Mouse (Mus musculus) liver, embryonic 13.5 days (tissue): ENCODE measurements around the gene Uvrag. TPM values are rescaled to one million over a fixed set of nuclear protein-coding genes. Genes with fewer than 3 reads are reported as not detected.

Experiments used
- ATAC-seq: fragments of 200-750 bp; cut with Nextera tagmentation; 2 replicates; pipeline ENCODE4 v1.8.0; 2017; ENCODE audit warnings: low read depth, mild to moderate bottlenecking, moderate number of reproducible peaks, moderate library complexity
- DNase-seq: peaks from one replicate; pipeline ENCODE4 v3.0.0; 2022
- H3K27ac ChIP-seq: fragments of 300-500 bp; sonication (generic); 2 replicates; pipeline ENCODE4 v1.5.1; 2015; ENCODE audit warnings: moderate library complexity, mild to moderate bottlenecking, inconsistent platforms
- H3K27me3 ChIP-seq: fragments of 300-500 bp; sonication (generic); 2 replicates; pipeline ENCODE4 v1.6.1; 2015; ENCODE audit warnings: mild to moderate bottlenecking, inconsistent platforms
- H3K36me3 ChIP-seq: fragments of 300-500 bp; sonication (generic); 2 replicates; pipeline ENCODE4 v1.6.1; 2015; ENCODE audit warnings: mild to moderate bottlenecking, inconsistent platforms
- H3K4me1 ChIP-seq: fragments of 300-500 bp; sonication (generic); replicated peaks from 2 replicates; pipeline ENCODE4 v1.6.1; 2015; ENCODE audit warnings: inconsistent platforms
- H3K4me2 ChIP-seq: fragments of 300-500 bp; sonication (generic); 2 replicates; pipeline ENCODE4 v1.6.1; 2015; ENCODE audit warnings: inconsistent platforms, mild to moderate bottlenecking, moderate library complexity
- H3K4me3 ChIP-seq: fragments of 300-500 bp; sonication (generic); replicated peaks from 2 replicates; pipeline ENCODE4 v1.5.1; 2015; ENCODE audit warnings: mild to moderate bottlenecking, inconsistent platforms
- H3K9ac ChIP-seq: fragments of 300-500 bp; sonication (generic); 2 replicates; pipeline ENCODE4 v1.6.1; 2015; ENCODE audit warnings: mild to moderate bottlenecking, inconsistent platforms
- H3K9me3 ChIP-seq: fragments of 300-500 bp; sonication (generic); replicated peaks from 2 replicates; pipeline ENCODE4 v1.6.1; 2016; ENCODE audit warnings: inconsistent platforms
- WGBS: fragments of 180-500 bp; shearing (Covaris S2); methylation state at CpG from one replicate; pipeline ENCODE4 v1.1.7; 2015; ENCODE audit not compliant: insufficient replicate concordance; 5-methylcytosine and 5-hydroxymethylcytosine counted together
- polyA plus RNA-seq: library from polyadenylated mRNA; unstranded; fragments of >200 nt; fragmentation: Nextera tagmentation; extraction: Ambion mirVana; gene quantifications from 2 replicates; pipeline ENCODE4 v1.2.1, GENCODE M21; 2015

Gene Uvrag
- polyA plus RNA-seq: 8.9 and 9.0 TPM in 2 replicates

- Histone ChIP-seq H3K9me3 (no peaks in the 10 kb centered on the region), H3K4me3 (peak within 1 kb of the TSS; percentile 99), H3K36me3 (0 out of 2 replicates have a peak, but pooled peaks cover 4% of the 10 kb centered on the region), H3K9ac (peak within 1 kb of the TSS; percentile 94), H3K4me2 (peak within 1 kb of the TSS; percentile 94), H3K4me1 (peaks cover 44% of the 10 kb centered on the region), H3K27me3 (0 out of 2 replicates have a peak, but pooled peaks cover 3% of the 10 kb centered on the region), H3K27ac (peak within 1 kb of the TSS; percentile 82)
- 2% methylated on average over 51 of the region's 51 CpGs for WGBS
- peak; percentile 96 for ATAC-seq
- DNase-seq: peak; percentile 97
Observed at GRCm38 (mm10) chr7:99140984-99141918, at the start of gene Uvrag. Uvrag (minus strand) TSS chr7:99141141.

- Histone ChIP-seq H3K9me3 (no peaks in the 10 kb centered on the region), H3K27ac (peak overlapping the region; percentile 25; the same call in 1 of the 2 replicates), H3K4me1 (peaks cover 18% of the 10 kb centered on the region), H3K4me3 (no peak overlapping the region), H3K9ac (no peak overlapping the region), H3K27me3 (peaks cover 12% of the 10 kb centered on the region; the same call in 1 of the 2 replicates), H3K4me2 (no peak overlapping the region), H3K36me3 (no peaks in the 10 kb centered on the region)
- no peak for ATAC-seq
- 36% methylated on average over 5 of the region's 5 CpGs for WGBS
- DNase-seq: no peak
Observed at GRCm38 (mm10) chr7:99189885-99190284, 48.9 kb upstream of the Uvrag start.

GRCm38 (mm10) chr7:99188630-99189029 is 47.7 kb upstream of the Uvrag start:
- Histone ChIP-seq H3K4me2 (no peak overlapping the region), H3K9me3 (no peaks in the 10 kb centered on the region), H3K9ac (no peak overlapping the region), H3K36me3 (no peaks in the 10 kb centered on the region), H3K4me1 (peaks cover 21% of the 10 kb centered on the region), H3K27me3 (peaks cover 22% of the 10 kb centered on the region; the same call in 1 of the 2 replicates), H3K27ac (0 out of 2 replicates have a peak overlapping the region, but pooled peaks have one; percentile 16), H3K4me3 (no peak overlapping the region)
- DNase-seq (no peak), ATAC-seq (peak; percentile 29; the same call in 1 of the 2 replicates)
- 53% methylated on average over 6 of the region's 6 CpGs for WGBS

GRCm38 (mm10) chr7:99187451-99187850 is 46.5 kb upstream of the Uvrag start:
- Histone ChIP-seq H3K4me2 (no peak overlapping the region), H3K4me3 (no peak overlapping the region), H3K4me1 (peaks cover 33% of the 10 kb centered on the region), H3K27ac (no peak overlapping the region), H3K9ac (no peak overlapping the region), H3K27me3 (peaks cover 24% of the 10 kb centered on the region), H3K9me3 (no peaks in the 10 kb centered on the region), H3K36me3 (no peaks in the 10 kb centered on the region)
- ATAC-seq (no peak), DNase-seq (no peak)
- 72% methylated on average over 5 of the region's 5 CpGs for WGBS

- ATAC-seq (no peak), DNase-seq (no peak)
- Histone ChIP-seq H3K9me3 (no peaks in the 10 kb centered on the region), H3K27ac (no peak overlapping the region), H3K9ac (no peak overlapping the region), H3K4me3 (no peak overlapping the region), H3K4me1 (peaks cover 41% of the 10 kb centered on the region), H3K36me3 (no peaks in the 10 kb centered on the region), H3K27me3 (peaks cover 42% of the 10 kb centered on the region), H3K4me2 (no peak overlapping the region)
- 74% methylated on average over 3 of the region's 3 CpGs for WGBS
Observed at GRCm38 (mm10) chr7:99185405-99185804, 44.5 kb upstream of the Uvrag start.

- Histone ChIP-seq H3K4me3 (no peak overlapping the region), H3K27me3 (peaks cover 46% of the 10 kb centered on the region), H3K9ac (no peak overlapping the region), H3K36me3 (no peaks in the 10 kb centered on the region), H3K4me1 (peaks cover 31% of the 10 kb centered on the region), H3K9me3 (no peaks in the 10 kb centered on the region), H3K4me2 (no peak overlapping the region; the same call in 1 of the 2 replicates), H3K27ac (no peak overlapping the region)
- no peak for DNase-seq
- 27% methylated on average over 6 of the region's 6 CpGs for WGBS
- no peak for ATAC-seq
Observed at GRCm38 (mm10) chr7:99183751-99184150, 42.8 kb upstream of the Uvrag start.

- ATAC-seq (peak; percentile 84), DNase-seq (peak; percentile 81)
- peak within 1 kb of the TSS; percentile 93 for H3K4me2 ChIP-seq
- no peaks in the 10 kb centered on the region for H3K36me3 ChIP-seq
- H3K9me3 ChIP-seq: no peaks in the 10 kb centered on the region
- peak within 1 kb of the TSS; percentile 67 for H3K4me3 ChIP-seq
- peaks cover 31% of the 10 kb centered on the region for H3K4me1 ChIP-seq
- H3K9ac ChIP-seq: peak within 1 kb of the TSS; percentile 77
- peaks cover 46% of the 10 kb centered on the region for H3K27me3 ChIP-seq
- peak within 1 kb of the TSS; percentile 58 for H3K27ac ChIP-seq
- under 1% methylated on average over 63 of the region's 63 CpGs for WGBS
Observed at GRCm38 (mm10) chr7:99182432-99183172, 41.7 kb upstream of the Uvrag start, which contains the start of gene Dgat2. Dgat2 (minus strand) TSS chr7:99182719.

- DNase-seq (no peak), ATAC-seq (peak; percentile 7; the same call in 1 of the 2 replicates)
- H3K4me1 ChIP-seq: peaks cover 31% of the 10 kb centered on the region
- H3K9ac ChIP-seq: peak overlapping the region; percentile 77
- H3K27me3 ChIP-seq: peaks cover 41% of the 10 kb centered on the region
- 0 out of 2 replicates have a peak overlapping the region, but pooled peaks have one; percentile 58 for H3K27ac ChIP-seq
- H3K4me3 ChIP-seq: peak overlapping the region; percentile 67
- H3K4me2 ChIP-seq: peak overlapping the region; percentile 93
- no peaks in the 10 kb centered on the region for H3K9me3 ChIP-seq
- WGBS: 18% methylated on average over 14 of the region's 14 CpGs
- H3K36me3 ChIP-seq: no peaks in the 10 kb centered on the region
Observed at GRCm38 (mm10) chr7:99181619-99182431, 40.9 kb upstream of the Uvrag start.

GRCm38 (mm10) chr7:99180162-99180561 is 39.2 kb upstream of the Uvrag start:
- no peak for ATAC-seq
- WGBS: 55% methylated on average over 1 of the region's 1 CpGs
- Histone ChIP-seq H3K4me3 (peak overlapping the region; percentile 67), H3K27me3 (peaks cover 35% of the 10 kb centered on the region), H3K36me3 (no peaks in the 10 kb centered on the region), H3K4me1 (peaks cover 31% of the 10 kb centered on the region), H3K9ac (peak overlapping the region; percentile 29; the same call in 1 of the 2 replicates), H3K4me2 (peak overlapping the region; percentile 93), H3K9me3 (no peaks in the 10 kb centered on the region), H3K27ac (no peak overlapping the region)
- no peak for DNase-seq

- no peak for ATAC-seq
- Histone ChIP-seq H3K36me3 (no peaks in the 10 kb centered on the region), H3K27ac (no peak overlapping the region), H3K4me2 (peak overlapping the region; percentile 93), H3K27me3 (peaks cover 30% of the 10 kb centered on the region), H3K9me3 (no peaks in the 10 kb centered on the region), H3K9ac (no peak overlapping the region), H3K4me1 (peaks cover 31% of the 10 kb centered on the region), H3K4me3 (0 out of 2 replicates have a peak overlapping the region, but pooled peaks have one; percentile 67)
- WGBS: 75% methylated on average over 9 of the region's 9 CpGs
- DNase-seq: no peak
Observed at GRCm38 (mm10) chr7:99179271-99179670, 38.3 kb upstream of the Uvrag start.
